Mouse (Mus musculus) cerebellum, postnatal 25 days (tissue): ENCODE results near the gene Specc1.
A peak's percentile ranks its signal among the peaks of the same experiment; 100 is the strongest.

Experiments used
- DNase-seq, 2 experiments: peaks; one replicate each; pipeline ENCODE4 v3.0.0; 2021; ENCODE audit warnings: mixed read lengths in 2 of 2

The Specc1 gene

GRCm38 (mm10) chr11:62050356-62051330, 94.1 kb downstream of the Specc1 start:
- no peak for DNase-seq

DNA sequence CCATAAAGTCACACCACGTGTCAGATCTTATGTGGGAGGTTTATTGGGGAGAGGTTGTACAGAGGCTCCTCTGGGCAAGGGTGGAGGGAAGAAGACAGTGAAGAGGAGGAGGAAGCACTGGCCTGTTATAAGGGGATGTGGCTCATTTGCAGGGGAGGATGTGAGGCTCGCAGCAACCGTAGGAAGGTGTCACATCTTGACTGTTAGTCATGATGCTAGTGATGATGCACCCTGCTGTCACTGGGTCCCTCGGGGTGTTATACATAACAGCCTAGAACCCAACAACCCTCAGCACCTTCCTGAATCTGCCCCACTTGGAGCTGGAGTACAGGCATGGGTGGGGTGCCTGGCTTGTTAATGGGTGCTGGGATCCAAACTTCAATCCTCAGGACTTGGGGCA, 94.9 kb downstream of the Specc1 start:
- no peak for DNase-seq

DNA sequence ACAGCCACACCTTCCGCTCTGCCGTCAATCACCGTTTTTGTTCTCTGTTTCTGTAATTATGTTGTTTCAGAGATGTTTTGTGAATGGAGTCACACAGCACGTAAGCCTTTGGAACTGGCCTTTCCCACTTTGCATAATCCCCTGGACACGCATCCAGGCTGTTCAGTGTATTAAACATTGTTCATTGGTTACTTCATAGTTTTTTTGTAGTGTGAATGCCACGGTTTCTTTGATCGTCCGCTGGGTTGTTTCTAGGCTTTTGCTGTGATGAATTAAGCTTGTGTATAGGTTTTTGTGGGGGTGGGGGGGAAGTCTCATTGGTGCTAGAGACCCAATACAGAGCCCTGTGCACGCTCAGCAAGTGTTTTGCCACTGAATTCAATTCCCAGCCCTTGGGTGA, 97.4 kb downstream of the Specc1 start:
- no peak for DNase-seq

DNA sequence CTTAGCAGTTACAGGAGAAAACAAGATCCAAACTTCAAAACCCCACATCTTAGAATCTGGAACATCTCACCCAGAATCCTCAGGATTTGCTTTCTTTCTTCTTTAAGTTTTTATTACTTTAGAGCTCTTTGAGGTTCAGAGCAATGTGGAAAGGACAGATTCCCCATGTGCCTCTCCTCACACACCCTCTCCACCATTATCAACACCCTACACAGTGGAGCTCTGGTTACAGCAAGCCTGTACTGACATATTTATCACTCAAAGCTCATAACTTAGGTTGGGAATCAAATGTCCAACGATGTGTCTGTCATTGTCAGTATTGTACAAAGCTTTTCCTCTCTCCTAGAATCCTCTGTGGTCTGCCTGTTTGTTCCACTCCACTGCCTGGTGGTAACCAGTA, 108.0 kb downstream of the Specc1 start:
- no peak for DNase-seq

- DNase-seq = no peak
Observed at GRCm38 (mm10) chr11:62065655-62066054, 109.1 kb downstream of the Specc1 start.

- peak; percentile 47 to 58 for DNase-seq
Observed at GRCm38 (mm10) chr11:62069554-62069953, 113.0 kb downstream of the Specc1 start.

- DNase-seq = peak; percentile 66 to 73
Observed at GRCm38 (mm10) chr11:62070206-62070605, 113.6 kb downstream of the Specc1 start.

DNA sequence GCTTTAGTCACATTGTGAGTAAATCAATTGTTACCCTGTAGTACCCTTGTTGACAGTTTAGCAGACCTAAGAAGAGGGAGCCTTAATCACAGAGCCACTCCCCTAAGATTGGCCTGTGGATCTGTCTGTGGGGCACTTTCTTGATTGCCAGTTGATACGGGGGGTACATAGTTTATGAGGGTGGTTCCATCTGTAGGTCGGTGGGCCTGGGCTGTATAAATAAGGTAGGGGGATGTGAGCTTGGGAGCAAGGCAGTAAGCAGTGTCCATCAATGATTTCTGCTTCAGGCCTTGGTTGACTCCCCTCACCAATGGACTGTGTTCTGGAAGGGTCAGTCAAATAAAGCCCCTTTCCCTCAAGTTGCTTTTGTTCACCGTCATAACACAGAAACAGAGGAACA, 115.8 kb downstream of the Specc1 start:
- no peak for DNase-seq

GRCm38 (mm10) chr11:62073575-62074140, 117.1 kb downstream of the Specc1 start:
- DNase-seq = no peak

GRCm38 (mm10) chr11:62074578-62074977, 118.0 kb downstream of the Specc1 start:
- no peak for DNase-seq

- DNase-seq = no peak
Observed at GRCm38 (mm10) chr11:62075071-62075470, 118.5 kb downstream of the Specc1 start.

- no peak for DNase-seq
Observed at GRCm38 (mm10) chr11:62075551-62075950, 119.0 kb downstream of the Specc1 start.

GRCm38 (mm10) chr11:62076345-62077156, 120.0 kb downstream of the Specc1 start:
- peak; percentile 73 to 87 for DNase-seq

DNA sequence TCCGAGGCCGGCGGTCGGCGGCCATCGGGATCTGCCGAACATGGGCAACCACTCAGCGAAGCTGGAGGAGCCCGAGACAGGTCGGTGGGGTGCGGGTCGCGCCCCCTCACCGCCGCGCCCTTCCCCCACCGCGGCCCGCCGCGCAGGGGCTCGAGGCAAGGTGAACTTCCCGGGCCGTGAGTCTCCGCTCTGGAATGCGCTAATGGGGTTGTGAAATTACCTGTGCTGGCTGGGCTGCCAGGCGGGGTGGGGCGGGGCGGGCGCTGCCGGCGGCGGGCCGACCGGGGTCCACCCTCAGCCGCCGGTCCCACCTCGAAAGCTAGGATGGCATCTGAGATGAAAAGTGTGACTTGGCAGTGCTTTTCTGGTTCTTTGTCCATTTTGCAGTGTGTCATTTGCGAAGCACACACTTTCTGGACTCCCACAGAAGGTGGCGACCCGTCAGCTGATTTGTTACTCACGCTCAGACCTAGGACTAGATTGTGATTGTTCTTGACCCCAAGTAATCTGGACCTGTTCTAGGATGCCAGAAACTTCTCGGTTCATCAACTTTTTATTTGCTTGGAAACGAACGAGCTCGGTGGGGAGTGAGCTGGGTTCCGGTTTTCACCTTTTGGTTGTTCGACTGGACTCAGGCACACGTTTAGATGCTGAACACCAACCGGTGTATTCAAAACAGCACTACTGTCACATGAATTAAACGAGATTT, 120.7 kb downstream of the Specc1 start:
- DNase-seq = peak in 1 of 2 experiments; percentile 23

DNA sequence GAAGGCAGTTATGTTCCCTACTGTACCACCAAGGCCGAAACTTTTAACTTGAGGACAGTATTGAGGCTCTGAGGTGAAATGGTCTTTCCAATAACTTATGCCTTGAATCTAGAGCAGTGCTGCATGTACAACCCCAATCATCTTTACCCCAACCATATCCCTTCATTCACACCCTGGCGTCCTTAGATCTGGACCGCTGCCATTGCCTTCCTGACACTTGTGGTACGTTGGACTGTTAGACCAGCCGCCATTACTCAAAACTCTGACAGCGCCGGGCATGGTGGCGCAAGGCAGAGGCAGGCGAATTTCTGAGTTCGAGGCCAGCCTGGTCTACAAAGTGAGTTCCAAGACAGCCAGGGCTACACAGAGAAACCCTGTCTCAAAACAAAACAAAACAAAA, 121.8 kb downstream of the Specc1 start:
- DNase-seq = peak in 1 of 2 experiments; percentile 28

DNA sequence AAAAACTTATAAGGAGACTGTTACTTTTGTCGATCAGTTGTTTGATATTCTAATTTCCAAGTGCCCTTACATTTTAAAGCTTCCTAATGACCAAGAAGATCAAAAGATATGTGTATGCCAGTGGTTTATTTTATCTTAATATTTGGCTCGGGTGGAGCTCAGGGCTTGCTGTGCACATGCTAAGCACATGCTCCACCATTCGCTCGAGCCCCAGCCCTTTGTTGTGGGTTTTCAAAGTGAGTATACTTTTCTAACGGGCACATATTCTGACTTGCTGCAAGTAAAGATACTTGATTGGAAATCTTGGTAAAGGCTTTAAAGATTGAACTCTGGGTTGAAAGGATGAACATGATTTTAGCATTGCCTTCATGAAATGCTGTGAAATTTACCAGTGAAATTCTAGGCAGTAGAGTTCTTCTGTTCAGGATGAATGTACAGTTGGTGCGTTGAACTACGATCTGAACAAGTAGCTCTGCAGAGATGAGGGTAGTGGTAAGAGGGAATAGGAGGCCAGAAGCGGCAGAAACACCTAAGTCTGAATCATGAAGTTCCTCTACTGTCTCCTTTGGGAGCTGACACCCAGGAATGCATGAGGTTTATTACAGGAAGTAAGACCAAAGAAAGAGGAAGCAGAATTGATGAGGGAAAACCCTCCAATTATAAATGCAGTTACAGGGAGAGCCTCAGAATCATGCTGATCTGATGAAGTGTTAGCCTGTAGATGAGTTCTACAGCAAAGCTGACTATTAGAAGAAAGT, 122.7 kb downstream of the Specc1 start:
- DNase-seq = no peak

DNA sequence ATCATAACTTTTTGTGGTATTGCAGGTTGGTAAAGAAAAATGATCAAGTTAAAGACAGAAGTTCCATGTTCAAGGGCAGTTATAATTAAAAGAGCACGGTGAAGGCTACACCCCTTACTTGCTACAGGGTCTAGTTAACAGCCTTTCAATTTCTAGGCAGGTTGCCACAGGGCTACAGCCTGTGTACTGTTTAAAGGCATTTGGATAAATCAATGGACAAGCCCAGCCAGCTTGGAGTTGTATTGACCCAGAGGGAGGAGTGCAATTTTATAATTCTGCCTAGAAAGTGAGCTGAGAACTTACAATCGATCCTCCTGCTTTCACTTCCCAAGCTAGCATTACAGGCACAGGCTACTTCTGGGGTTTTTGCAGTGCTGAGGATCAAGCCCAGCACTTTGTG, 123.9 kb downstream of the Specc1 start:
- DNase-seq = no peak

- no peak for DNase-seq
Observed at GRCm38 (mm10) chr11:62086648-62087047, 130.1 kb downstream of the Specc1 start.

GRCm38 (mm10) chr11:62087051-62087450, 130.5 kb downstream of the Specc1 start:
- no peak for DNase-seq

GRCm38 (mm10) chr11:62088651-62089050, 132.1 kb downstream of the Specc1 start:
- no peak for DNase-seq

DNA sequence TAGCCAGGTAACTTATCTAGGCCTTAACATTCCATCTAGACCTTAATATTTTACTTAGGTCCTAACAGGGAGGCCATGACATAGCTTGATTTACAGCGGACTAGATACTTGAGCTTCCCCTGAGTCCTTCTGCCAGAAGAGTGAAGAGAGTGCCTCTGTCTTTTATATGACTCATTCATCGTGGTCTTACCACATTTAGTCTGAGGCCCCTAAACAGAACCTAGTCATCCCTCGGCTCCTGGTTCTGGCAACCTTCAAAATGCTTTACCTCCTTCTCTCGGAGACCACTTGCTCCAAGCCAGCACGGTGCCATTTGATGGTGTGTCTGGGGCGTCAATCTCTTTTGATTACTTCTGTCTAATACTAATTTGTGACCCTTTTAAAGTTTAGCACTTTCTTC, 133.8 kb downstream of the Specc1 start:
- no peak for DNase-seq

- DNase-seq = no peak
Observed at GRCm38 (mm10) chr11:62103380-62103911, 146.9 kb downstream of the Specc1 start.
